Mouse (Mus musculus) C2C12 (cell line): ENCODE results near the gene Kcnma1.

Experiments
- CTCF ChIP-seq: IDR thresholded peaks from one replicate; pipeline ENCODE4 v1.5.1; 2011; ENCODE audit not compliant: control insufficient read depth, insufficient read depth, insufficient read length
- MAX ChIP-seq: IDR thresholded peaks from one replicate; pipeline ENCODE4 v1.6.1; 2011; ENCODE audit warnings: mild to moderate bottlenecking, control low read depth
- MYOG ChIP-seq: IDR thresholded peaks from one replicate; pipeline ENCODE4 v1.6.1; 2011; ENCODE audit not compliant: control insufficient read depth, insufficient read length; ENCODE audit errors: extremely low read depth

- TF ChIP-seq CTCF (no peak), MYOG (no peak), MAX (no peak)
These were observed 280.1 kb downstream of the Kcnma1 start for GRCm38 (mm10) chr14:23734200-23734599.
